Mouse (Mus musculus) large intestine, adult 2 months (tissue): ENCODE results near the gene Rab3gap2. TPM values are rescaled to one million over a fixed set of nuclear protein-coding genes. Genes with fewer than 3 reads are reported as not detected.
"Not testable (repeated sequence)": the region's sequence is repeated elsewhere in the genome, so short reads cannot be mapped to it uniquely, and the experiment has no call there.

Experiments
- DNase-seq: peaks from one replicate; pipeline ENCODE4 v3.0.0-alpha.2; 2012; ENCODE audit warnings: low read depth, low spot score
- WGBS: fragments of 180-500 bp; shearing (Covaris S2); methylation state at CpG from one replicate; pipeline ENCODE4 v1.1.7; 2018; 5-methylcytosine and 5-hydroxymethylcytosine counted together
- polyA plus RNA-seq: library from polyadenylated mRNA; depleted of rRNA; stranded (reverse); fragments of >200 nt; gene quantifications from 2 replicates; pipeline ENCODE4 v1.2.3, GENCODE M21; 2012; rRNA removed

The Rab3gap2 gene
- polyA plus RNA-seq, 1 experiment = 18.2 TPM

GRCm38 (mm10) chr1:185314546-185314945 lies 110.6 kb downstream of the Rab3gap2 start:
- WGBS = 92% methylated on average over 4 of the region's 4 CpGs
- DNase-seq = no peak

GRCm38 (mm10) chr1:185315846-185316568 lies 112.1 kb downstream of the Rab3gap2 start:
- DNase-seq = no peak
- 89% methylated on average over 16 of the region's 16 CpGs for WGBS

- WGBS = 41% methylated on average over 3 of the region's 3 CpGs
- not testable (repeated sequence) for DNase-seq
Observed at GRCm38 (mm10) chr1:185327754-185328345, 123.9 kb downstream of the Rab3gap2 start.

GRCm38 (mm10) chr1:185328721-185329610 lies 125.0 kb downstream of the Rab3gap2 start, which contains the start of gene Iars2:
Gene Iars2 (minus strand): TSS chr1:185329396.
- DNase-seq = no peak
- WGBS = under 1% methylated on average over 76 of the region's 76 CpGs

GRCm38 (mm10) chr1:185329851-185330250 lies 125.9 kb downstream of the Rab3gap2 start:
- 92% methylated on average over 8 of the region's 8 CpGs for WGBS
- no peak for DNase-seq

GRCm38 (mm10) chr1:185331364-185331763 lies 127.4 kb downstream of the Rab3gap2 start:
- 43% methylated on average over 5 of the region's 5 CpGs for WGBS
- no peak for DNase-seq

- WGBS = under 1% methylated on average over 32 of the region's 32 CpGs
- no peak for DNase-seq
Observed at GRCm38 (mm10) chr1:185331983-185332430, 128.1 kb downstream of the Rab3gap2 start, which contains the start of gene Bpnt1. Gene Bpnt1 (plus strand): TSS chr1:185332149.

- no peak for DNase-seq
- WGBS = 53% methylated on average over 5 of the region's 5 CpGs
Observed at GRCm38 (mm10) chr1:185333651-185334050, 129.7 kb downstream of the Rab3gap2 start.

- WGBS = 73% methylated on average over 4 of the region's 4 CpGs
Observed at GRCm38 (mm10) chr1:185334136-185334535, 130.2 kb downstream of the Rab3gap2 start.

GRCm38 (mm10) chr1:185335231-185335765 lies 131.4 kb downstream of the Rab3gap2 start:
- WGBS = 58% methylated on average over 6 of the region's 6 CpGs
- no peak for DNase-seq

More at GRCm38 (mm10) chr1:185334136-185334535, 130.2 kb downstream of the Rab3gap2 start:
- no peak for DNase-seq

Other genes starting within 250 kb of the Rab3gap2 start
- 1.1 and 1.8 TPM in 2 replicates for gene Mark1, start 204.5 kb upstream of the Rab3gap2 start, polyA plus RNA-seq
- 19.5 and 22.2 TPM in 2 replicates for gene Iars2, start 125.3 kb downstream of the Rab3gap2 start, polyA plus RNA-seq
- gene Bpnt1, start 128.0 kb downstream of the Rab3gap2 start, polyA plus RNA-seq = 131 and 387 TPM in 2 replicates
- 8.6 and 10.3 TPM in 2 replicates for gene Eprs, start 158.9 kb downstream of the Rab3gap2 start, polyA plus RNA-seq